Mouse (Mus musculus) liver, adult 2 months (tissue): ENCODE measurements around the gene Fgfr2.

ENCODE experiments used
- CTCF ChIP-seq: fragments of 200-500 bp; IDR thresholded peaks from 2 replicates; pipeline ENCODE4 v1.5.1; 2011; ENCODE audit warnings: low read depth, low read length, control low read depth
- POLR2A ChIP-seq: fragments of 200-500 bp; IDR thresholded peaks from 2 replicates; pipeline ENCODE4 v1.6.1; 2011; ENCODE audit warnings: low read length, control low read depth; ENCODE audit not compliant: insufficient read depth; ENCODE audit errors: extremely low read depth

DNA sequence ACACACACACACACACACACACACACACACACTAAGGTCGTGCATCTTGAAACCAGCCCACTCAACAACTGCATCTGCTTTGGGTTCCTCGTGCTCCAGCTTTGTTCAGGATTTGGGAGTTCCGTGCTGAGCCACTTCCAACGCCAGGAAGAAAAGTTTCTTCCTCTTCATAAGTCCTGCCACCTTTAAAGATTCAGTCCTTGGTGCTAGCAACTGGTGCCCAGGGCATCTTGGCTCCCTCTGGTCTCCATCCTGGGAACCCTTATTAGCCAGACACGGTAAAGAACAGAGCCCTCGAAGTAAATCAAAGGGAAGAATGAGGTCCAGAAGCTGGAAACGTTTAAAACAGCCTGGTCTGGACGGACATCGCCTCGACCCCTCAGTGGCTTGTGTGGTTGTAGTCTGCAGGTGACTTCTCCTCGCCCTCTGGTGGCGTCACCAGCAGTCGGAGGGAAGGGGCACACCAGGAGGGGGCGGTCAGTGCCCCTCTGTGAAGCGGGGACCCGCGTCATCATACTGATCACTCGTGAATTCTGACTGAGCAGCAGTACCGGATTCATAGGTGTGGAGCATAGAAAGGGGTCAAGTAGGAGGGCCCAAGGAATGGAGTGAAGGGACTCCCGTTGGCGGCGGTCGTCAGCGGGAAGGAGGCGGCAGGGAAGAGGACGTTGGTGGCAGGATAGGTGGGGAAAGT is 526.4 kb downstream of the Fgfr2 start:
- no peak for TF ChIP-seq POLR2A
- TF ChIP-seq CTCF = 0 out of 2 replicates have a peak, but pooled peaks have one; percentile 15
